Mouse (Mus musculus): ENCODE results near the gene Chrna10.

Chrna10 gene

DNA sequence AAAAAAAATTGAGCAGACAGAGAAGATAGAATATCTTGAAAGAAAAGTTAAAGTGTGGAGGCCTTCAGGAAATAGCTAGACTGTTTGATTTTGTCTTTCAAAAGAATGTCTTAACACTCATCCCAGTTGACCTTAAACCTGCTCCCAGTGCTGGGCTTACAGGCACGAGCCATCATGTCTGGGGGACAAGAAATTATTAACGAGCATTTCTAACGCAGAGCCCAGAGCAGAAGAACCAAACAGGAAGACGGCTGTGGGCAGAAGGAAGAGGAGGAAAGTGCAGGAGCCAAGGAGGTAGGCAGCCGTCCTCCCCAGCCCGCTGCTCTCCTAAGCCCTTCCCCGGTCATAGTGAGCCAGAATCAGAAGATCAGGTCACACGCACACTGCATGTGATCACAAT is 36.3 kb downstream of the Chrna10 start:
- no peak for DNase-seq

DNA sequence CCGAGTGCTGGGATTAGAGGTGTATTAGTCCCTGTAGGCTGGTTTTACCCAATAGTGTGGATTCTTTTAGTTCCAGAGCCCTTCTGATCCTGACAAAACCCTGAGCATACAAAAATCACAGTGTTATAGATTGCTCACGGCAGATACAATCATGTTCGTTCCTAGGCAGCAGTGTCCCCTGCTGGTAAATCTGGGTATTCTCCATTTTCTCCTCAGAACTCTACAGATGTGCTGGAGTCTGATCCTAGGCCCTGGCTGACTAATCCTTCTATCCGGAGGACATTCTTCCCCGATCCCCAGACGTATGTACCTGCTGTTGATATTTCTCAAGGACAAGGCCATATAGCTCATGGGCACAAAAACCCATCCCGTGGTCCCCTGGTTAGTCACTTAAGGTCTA is 38.1 kb downstream of the Chrna10 start:
- no peak for DNase-seq

DNA sequence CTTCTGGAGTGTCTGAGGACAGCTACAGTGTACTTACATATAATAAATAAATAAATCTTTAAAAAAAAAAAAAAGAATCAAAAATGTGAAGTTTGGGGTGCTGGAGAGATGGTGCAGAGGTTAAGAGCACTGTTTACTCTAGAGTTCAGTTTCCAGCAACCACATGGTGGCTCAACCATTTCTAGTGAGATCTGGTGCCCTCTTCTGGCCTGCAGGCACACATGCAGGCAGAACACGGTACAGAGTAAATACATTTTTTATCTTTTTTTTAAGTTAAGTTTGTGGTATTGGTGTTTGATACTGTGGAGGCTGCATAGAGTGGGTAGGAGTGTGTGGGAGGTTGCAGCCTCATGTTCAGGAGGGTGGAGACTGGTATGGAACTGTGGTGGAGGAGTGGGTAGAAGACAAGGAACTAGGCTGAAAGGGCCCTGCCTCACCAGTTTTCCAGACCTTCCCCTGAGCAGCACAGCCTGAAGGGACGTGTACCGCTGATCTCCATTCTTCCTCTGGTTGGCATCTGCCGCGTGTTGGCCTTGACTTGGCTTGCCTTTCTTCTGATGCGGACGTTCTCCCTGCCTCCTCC is 39.8 kb downstream of the Chrna10 start:
- peak; percentile 31 for DNase-seq

DNA sequence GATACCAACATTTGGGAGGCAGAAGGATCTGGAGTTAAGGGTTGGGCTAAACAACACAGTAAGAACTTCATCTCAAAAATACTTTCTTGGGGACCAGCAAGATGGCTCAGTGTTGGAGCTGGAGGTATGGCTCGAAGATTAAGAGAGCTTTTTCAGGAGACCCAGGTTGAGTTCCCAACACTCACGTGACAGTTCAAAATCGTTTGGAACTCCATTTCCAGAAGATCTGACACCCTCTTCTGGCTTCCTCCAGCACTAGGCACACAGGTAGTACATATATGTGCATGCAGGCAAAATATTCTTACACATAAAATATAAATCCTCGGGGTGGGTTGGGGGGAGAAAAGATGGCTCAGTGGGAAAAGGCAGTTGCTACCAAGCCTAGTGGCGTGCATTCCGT is 50.3 kb downstream of the Chrna10 start:
- no peak for DNase-seq

DNA sequence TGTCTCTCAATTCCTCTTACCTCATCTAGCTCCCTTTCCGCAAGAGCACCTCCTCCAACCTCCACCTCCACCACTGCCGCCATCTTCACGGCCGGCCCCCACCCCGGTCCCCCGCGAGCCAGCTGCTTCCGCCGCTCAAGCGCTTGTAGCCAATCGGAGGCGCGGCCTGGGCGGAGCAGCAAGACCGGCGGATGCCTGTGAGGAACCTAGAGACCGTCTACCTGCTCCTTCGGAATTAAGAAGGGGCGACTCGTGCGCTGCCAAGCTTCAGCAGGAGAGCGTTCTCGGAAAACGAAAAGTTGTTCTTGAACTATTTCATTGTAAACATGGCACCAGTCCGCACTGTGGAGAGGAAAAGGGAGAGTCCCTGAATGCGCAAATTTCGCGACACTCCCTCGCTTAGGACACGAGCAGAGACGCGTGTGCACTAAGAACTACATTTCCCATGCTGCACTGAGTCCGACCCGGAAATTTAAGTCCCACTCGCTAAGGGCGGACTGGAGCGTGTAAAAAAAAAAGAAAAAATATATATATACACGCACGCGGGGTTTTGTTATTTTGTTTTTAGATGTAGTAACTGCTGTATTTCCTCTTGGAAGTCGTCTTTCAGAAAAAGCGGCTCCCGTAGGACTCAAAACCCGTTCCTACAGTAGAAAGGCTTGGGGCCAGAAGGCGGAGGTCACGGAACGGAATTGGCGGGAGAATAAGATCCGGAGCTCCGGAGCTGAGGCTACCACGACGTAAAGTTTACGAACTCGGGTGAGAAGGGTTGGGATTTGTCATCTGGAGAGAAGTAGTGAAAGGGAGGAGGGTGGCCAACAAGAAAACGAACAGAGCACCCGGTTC is 51.4 kb downstream of the Chrna10 start, which contains the start of the genes Rnf121, Xndc1 and Xntrpc:
Rnf121 (minus strand) TSS at position 424 of the 846 bp plus-strand sequence.
Xndc1 (plus strand) TSS at position 466 of the 846 bp plus-strand sequence.
Xntrpc (plus strand) TSS at position 668 of the 846 bp plus-strand sequence.
- peak; percentile 92 for DNase-seq

DNA sequence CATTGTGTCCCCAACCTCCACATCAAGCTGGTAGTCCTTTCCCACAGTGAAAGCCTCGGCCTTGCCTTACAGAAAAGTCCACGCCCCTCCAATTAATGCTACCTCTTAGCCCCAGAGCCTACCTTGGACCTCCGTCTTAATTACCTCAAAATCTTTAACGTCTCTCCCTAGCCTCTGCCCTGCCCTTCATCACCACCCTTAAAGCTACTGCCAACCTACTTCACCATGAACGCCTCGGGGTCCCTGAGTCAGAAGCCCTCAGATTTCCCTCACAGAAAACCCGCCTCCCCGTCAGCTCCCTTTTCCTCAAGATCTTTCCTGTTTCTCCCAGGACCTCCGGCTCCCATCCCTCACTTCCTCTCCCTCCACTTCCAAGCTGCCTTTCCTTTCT is 52.0 kb downstream of the Chrna10 start:
- DNase-seq = no peak

DNA sequence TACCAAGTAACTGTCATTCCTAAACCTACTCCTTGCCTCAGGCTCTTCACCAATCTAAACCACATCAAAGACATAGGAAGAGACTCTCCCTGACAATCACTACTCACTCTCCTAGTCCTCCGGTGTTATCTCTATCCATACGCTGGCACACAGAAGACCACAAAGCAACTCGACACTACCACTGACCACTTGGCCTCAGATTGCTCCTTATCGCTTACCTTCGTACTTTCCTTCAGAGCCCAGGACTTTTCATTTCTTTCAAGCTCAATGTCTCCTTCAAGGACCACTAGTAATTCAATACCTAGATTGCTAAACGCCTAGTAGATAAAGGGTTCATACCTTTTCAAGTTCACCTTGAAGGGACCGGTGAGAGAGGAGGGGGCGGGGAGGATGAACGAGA is 52.7 kb downstream of the Chrna10 start:
- DNase-seq = no peak

DNA sequence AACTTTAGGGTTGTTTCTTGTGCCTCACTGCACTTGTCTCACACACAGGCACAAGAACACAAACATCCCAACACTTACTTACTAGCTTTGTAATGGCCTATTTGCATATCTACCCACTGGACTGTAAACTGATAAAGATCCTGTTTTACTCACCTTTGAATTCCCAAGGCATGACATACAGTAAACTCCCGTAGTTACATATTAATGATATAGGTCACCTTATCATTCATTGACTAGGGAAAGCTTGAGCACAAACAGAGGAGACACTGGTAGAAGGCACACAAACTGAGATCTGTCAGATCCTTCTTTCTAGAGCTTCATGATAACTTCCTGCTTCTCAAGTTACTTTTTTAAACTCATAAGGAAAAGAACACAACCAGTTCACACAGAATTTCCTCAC is 54.4 kb downstream of the Chrna10 start:
- no peak for DNase-seq

DNA sequence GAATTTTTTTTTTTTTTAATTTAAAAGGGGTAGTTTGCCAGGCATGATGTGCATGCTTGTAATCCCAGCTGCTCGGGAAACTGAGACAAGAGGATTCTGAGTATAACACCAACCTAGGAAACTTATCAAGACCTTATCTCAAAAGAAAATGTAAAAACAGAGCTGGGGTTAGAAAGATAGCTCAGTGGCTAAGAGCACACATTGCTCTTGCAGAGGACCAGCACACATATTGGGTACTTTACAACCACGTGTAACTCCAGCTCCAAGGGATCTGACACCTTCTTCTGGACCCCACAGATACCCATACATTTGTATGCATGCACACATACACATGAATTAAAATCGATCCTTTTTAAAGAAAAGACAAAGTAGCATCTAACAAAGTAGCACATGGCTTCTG is 55.3 kb downstream of the Chrna10 start:
- no peak for DNase-seq
